Comparison of ENCODE assay signal across 24 mouse cellular contexts in the genomic region with DNA sequence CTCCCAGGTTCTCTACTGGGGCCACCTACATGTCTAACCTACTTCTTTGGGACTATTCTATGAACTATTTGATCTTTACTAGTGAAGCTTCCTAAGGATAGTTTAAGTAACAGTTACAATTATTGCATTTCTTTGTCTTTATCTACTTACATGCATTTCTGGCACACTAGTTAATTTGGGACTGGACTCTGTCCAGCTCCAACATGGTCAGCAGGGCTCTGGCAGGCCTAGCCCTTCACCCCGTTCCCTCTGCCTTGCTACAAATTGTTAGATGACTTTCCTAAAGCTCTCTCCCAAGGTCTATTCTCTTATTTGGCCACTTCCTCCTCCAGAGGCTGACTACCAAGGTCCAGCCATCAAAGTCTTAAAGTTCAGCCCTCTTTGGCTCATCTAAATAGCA.
DNase-seq lines count a peak whose midpoint lies in the region; ATAC-seq lines count a peak whose summit lies in the region.
"Had no signal": no experiment of that assay in that cellular context is flagged by ENCODE, and none has a peak within 500 bp of the region (broad histone marks: within the 10 kb centered on the region; RNA-seq: fewer than 3 reads in every experiment).

No protein-coding gene starts in this region.

- no peak for DNase-seq in cerebellum, postnatal 14 days
- DNase-seq in adipocyte (ENCODE audit: low spot score): peak; percentile 57
- peak; percentile 2 for DNase-seq in limb, embryonic 10.5 days (ENCODE audit: low spot score)
- DNase-seq: adrenal gland, adult 2 months; adrenal gland, postnatal 10 days; adrenal gland, postnatal 25 days; B cell, adult 2 months; cerebellum, adult 11 months; cerebellum, adult 18-20 months; cerebellum, adult 8-10 months; cerebellum, adult 9-11 months; cerebellum, postnatal 25 days; forebrain, postnatal 0 days had no signal

- no peak overlapping the region for H3K4me3 ChIP-seq in limb, embryonic 10.5 days
- no peak overlapping the region for H3K4me3 ChIP-seq in neural tube, embryonic 15.5 days (replicated peaks)
- H3K4me3 ChIP-seq: embryonic facial prominence, embryonic 10.5 days; embryonic facial prominence, embryonic 12.5 days; forebrain, embryonic 13.5 days; forebrain, embryonic 15.5 days had no signal

- H3K4me2 ChIP-seq in neural tube, embryonic 15.5 days: no peak overlapping the region
- H3K4me2 ChIP-seq: embryonic facial prominence, embryonic 12.5 days; forebrain, embryonic 13.5 days; forebrain, embryonic 15.5 days had no signal

- H3K27ac ChIP-seq in limb, embryonic 10.5 days: no peak overlapping the region
- H3K27ac ChIP-seq in neural tube, embryonic 15.5 days (replicated peaks): no peak overlapping the region
- H3K27ac ChIP-seq: embryonic facial prominence, embryonic 10.5 days; embryonic facial prominence, embryonic 12.5 days; forebrain, embryonic 13.5 days; forebrain, embryonic 15.5 days had no signal

- no peaks in the 10 kb centered on the region for H3K36me3 ChIP-seq in limb, embryonic 10.5 days
- H3K36me3 ChIP-seq in neural tube, embryonic 15.5 days: no peaks in the 10 kb centered on the region
- H3K36me3 ChIP-seq: embryonic facial prominence, embryonic 10.5 days; embryonic facial prominence, embryonic 12.5 days; forebrain, embryonic 15.5 days; G1E had no signal

- H3K4me1 ChIP-seq in limb, embryonic 10.5 days: peaks cover 6% of the 10 kb centered on the region
- no peaks in the 10 kb centered on the region for H3K4me1 ChIP-seq in neural tube, embryonic 15.5 days

- no peaks in the 10 kb centered on the region for H3K27me3 ChIP-seq in limb, embryonic 10.5 days (ENCODE audit: low read depth, poor library complexity, severe bottlenecking)
- H3K27me3 ChIP-seq in neural tube, embryonic 15.5 days (replicated peaks): no peaks in the 10 kb centered on the region
- H3K27me3 ChIP-seq: CH12.LX; embryonic facial prominence, embryonic 12.5 days; forebrain, embryonic 15.5 days had no signal

- WGBS in limb, embryonic 10.5 days: 90% methylated on average over 1 of the region's 1 CpGs
- 83% methylated on average over 1 of the region's 1 CpGs for WGBS in neural tube, embryonic 15.5 days

- no peaks in the 10 kb centered on the region for H3K9me3 ChIP-seq in limb, embryonic 10.5 days (replicated peaks)
- H3K9me3 ChIP-seq in neural tube, embryonic 15.5 days (replicated peaks): peaks cover 7% of the 10 kb centered on the region; the same call in 1 of the 2 replicates
- H3K9me3 ChIP-seq: forebrain, embryonic 15.5 days had no signal

- H3K9ac ChIP-seq in neural tube, embryonic 15.5 days (replicated peaks): no peak overlapping the region
- H3K9ac ChIP-seq: embryonic facial prominence, embryonic 12.5 days; forebrain, embryonic 13.5 days; forebrain, embryonic 15.5 days; forebrain, postnatal 0 days had no signal

- peak; percentile 49; the same call in 1 of the 2 replicates for ATAC-seq in cerebellum, adult (ENCODE audit: insufficient number of reproducible peaks, low FRiP score, low TSS enrichment)
- ATAC-seq in neural tube, embryonic 15.5 days (ENCODE audit: low FRiP score): no peak
- ATAC-seq: activated CD4-positive, CD25-positive, alpha-beta regulatory T cell, adult 4 months; CD4-positive, CD25-positive, alpha-beta regulatory T cell, adult 4 months; forebrain, embryonic 13.5 days; forebrain, embryonic 15.5 days; forebrain, postnatal 0 days; Patski had no signal

Comparison
In these comparisons a context has a peak if more than half of its experiments do, and no peak if none do; other contexts are left out.
1. DNase-seq: peak in adipocyte (single experiment) and limb, embryonic 10.5 days (single experiment); none in cerebellum, postnatal 14 days (0 of 2).